Mouse (Mus musculus) liver, embryonic 15.5 days (tissue): Measurements from ENCODE around the gene Mettl22. TPM values are rescaled to one million over a fixed set of nuclear protein-coding genes. Genes with fewer than 3 reads are reported as not detected.
A peak's percentile ranks its signal among the peaks of the same experiment; 100 is the strongest.

Experiments used
- ATAC-seq: fragments of 200-750 bp; cut with Nextera tagmentation; 2 replicates; pipeline ENCODE4 v1.8.0; 2017; ENCODE audit warnings: moderate number of reproducible peaks, mild to moderate bottlenecking, moderate library complexity; ENCODE audit not compliant: insufficient read depth
- H3K27ac ChIP-seq: fragments of 300-500 bp; sonication (generic); replicated peaks from 2 replicates; pipeline ENCODE4 v1.5.1; 2015; ENCODE audit warnings: mild to moderate bottlenecking, inconsistent platforms
- H3K27me3 ChIP-seq: fragments of 300-500 bp; sonication (generic); 2 replicates; pipeline ENCODE4 v1.6.1; 2015; ENCODE audit warnings: mild to moderate bottlenecking, inconsistent platforms
- H3K36me3 ChIP-seq: fragments of 300-500 bp; sonication (generic); replicated peaks from 2 replicates; pipeline ENCODE4 v1.6.1; 2015; ENCODE audit warnings: moderate library complexity, mild to moderate bottlenecking, inconsistent platforms
- H3K4me1 ChIP-seq: fragments of 300-500 bp; sonication (generic); replicated peaks from 2 replicates; pipeline ENCODE4 v1.6.1; 2015; ENCODE audit warnings: inconsistent platforms
- H3K4me2 ChIP-seq: fragments of 300-500 bp; sonication (generic); 2 replicates; pipeline ENCODE4 v1.6.1; 2015; ENCODE audit warnings: moderate library complexity, mild to moderate bottlenecking, inconsistent platforms
- H3K4me3 ChIP-seq: fragments of 300-500 bp; sonication (generic); replicated peaks from 2 replicates; pipeline ENCODE4 v1.5.1; 2015; ENCODE audit warnings: mild to moderate bottlenecking, inconsistent platforms
- H3K9ac ChIP-seq: fragments of 300-500 bp; sonication (generic); 2 replicates; pipeline ENCODE4 v1.6.1; 2015; ENCODE audit warnings: moderate library complexity, mild to moderate bottlenecking, inconsistent platforms
- H3K9me3 ChIP-seq: fragments of 300-500 bp; sonication (generic); replicated peaks from 2 replicates; pipeline ENCODE4 v1.6.1; 2016; ENCODE audit warnings: inconsistent platforms
- WGBS: fragments of 180-500 bp; shearing (Covaris S2); methylation state at CpG from one replicate; pipeline ENCODE4 v1.1.7; 2015; ENCODE audit warnings: mixed read lengths; ENCODE audit not compliant: insufficient replicate concordance; 5-methylcytosine and 5-hydroxymethylcytosine counted together
- polyA plus RNA-seq: library from polyadenylated mRNA; unstranded; fragments of >200 nt; fragmentation: Nextera tagmentation; extraction: Ambion mirVana; gene quantifications from 2 replicates; pipeline ENCODE4 v1.2.1, GENCODE M21; 2015

The Mettl22 gene
- polyA plus RNA-seq, 1 experiment from 2014 or later = 7.3 TPM

GRCm38 (mm10) chr16:8512830-8513229 is 42.2 kb downstream of the Mettl22 start:
- 4% methylated on average over 5 of the region's 5 CpGs for WGBS
- Histone ChIP-seq H3K4me2 (peak overlapping the region; percentile 50), H3K4me3 (peak overlapping the region; percentile 55; the same call in 1 of the 2 replicates), H3K27ac (no peak overlapping the region), H3K4me1 (peaks cover 5% of the 10 kb centered on the region; the same call in 1 of the 2 replicates), H3K9ac (no peak overlapping the region), H3K9me3 (no peaks in the 10 kb centered on the region), H3K36me3 (no peaks in the 10 kb centered on the region), H3K27me3 (peaks cover 35% of the 10 kb centered on the region)
- peak; percentile 28; the same call in 1 of the 2 replicates for ATAC-seq

- peak; percentile 86 for ATAC-seq
- no peaks in the 10 kb centered on the region for H3K9me3 ChIP-seq
- no peak within 1 kb of the TSS for H3K9ac ChIP-seq
- peak within 1 kb of the TSS; percentile 55 for H3K4me3 ChIP-seq
- 1% methylated on average over 45 of the region's 46 CpGs for WGBS
- H3K36me3 ChIP-seq = no peaks in the 10 kb centered on the region
- peaks cover 5% of the 10 kb centered on the region; the same call in 1 of the 2 replicates for H3K4me1 ChIP-seq
- peaks cover 35% of the 10 kb centered on the region for H3K27me3 ChIP-seq
- H3K27ac ChIP-seq = peak within 1 kb of the TSS; percentile 29; the same call in 1 of the 2 replicates
- H3K4me2 ChIP-seq = peak within 1 kb of the TSS; percentile 50
These were observed 42.8 kb downstream of the Mettl22 start, which contains the start of gene Abat for GRCm38 (mm10) chr16:8513236-8513906. Gene Abat (plus strand): TSS chr16:8513429.

GRCm38 (mm10) chr16:8514180-8514579 is 43.6 kb downstream of the Mettl22 start:
- peaks cover 35% of the 10 kb centered on the region for H3K27me3 ChIP-seq

GRCm38 (mm10) chr16:8520525-8520924 is 49.9 kb downstream of the Mettl22 start:
- peak; percentile 31; the same call in 1 of the 2 replicates for ATAC-seq
- Histone ChIP-seq H3K36me3 (no peaks in the 10 kb centered on the region), H3K9me3 (no peaks in the 10 kb centered on the region), H3K4me3 (no peak overlapping the region), H3K4me2 (no peak overlapping the region), H3K27ac (no peak overlapping the region), H3K9ac (no peak overlapping the region), H3K4me1 (peaks cover 25% of the 10 kb centered on the region), H3K27me3 (no peaks in the 10 kb centered on the region)
- 59% methylated on average over 5 of the region's 5 CpGs for WGBS

More at GRCm38 (mm10) chr16:8514180-8514579, 43.6 kb downstream of the Mettl22 start:
- Histone ChIP-seq H3K4me1 (peaks cover 5% of the 10 kb centered on the region; the same call in 1 of the 2 replicates), H3K4me2 (peak overlapping the region; percentile 50), H3K4me3 (peak overlapping the region; percentile 55), H3K36me3 (no peaks in the 10 kb centered on the region), H3K9me3 (no peaks in the 10 kb centered on the region), H3K27ac (no peak overlapping the region), H3K9ac (no peak overlapping the region)
- ATAC-seq = no peak
- WGBS = 46% methylated on average over 4 of the region's 4 CpGs

GRCm38 (mm10) chr16:8521322-8521721 is 50.7 kb downstream of the Mettl22 start:
- no peaks in the 10 kb centered on the region for H3K27me3 ChIP-seq
- H3K27ac ChIP-seq = no peak overlapping the region
- H3K4me3 ChIP-seq = no peak overlapping the region
- no peak overlapping the region for H3K9ac ChIP-seq
- ATAC-seq = no peak
- H3K9me3 ChIP-seq = no peaks in the 10 kb centered on the region
- H3K4me1 ChIP-seq = peaks cover 29% of the 10 kb centered on the region
- H3K36me3 ChIP-seq = no peaks in the 10 kb centered on the region
- 37% methylated on average over 4 of the region's 4 CpGs for WGBS
- H3K4me2 ChIP-seq = no peak overlapping the region

GRCm38 (mm10) chr16:8523480-8524144 is 53.0 kb downstream of the Mettl22 start:
- H3K36me3 ChIP-seq = no peaks in the 10 kb centered on the region
- H3K4me3 ChIP-seq = no peak overlapping the region
- H3K27ac ChIP-seq = 0 out of 2 replicates have a peak overlapping the region, but pooled peaks have one; percentile 25
- H3K27me3 ChIP-seq = no peaks in the 10 kb centered on the region
- 0 out of 2 replicates have a peak, but pooled peaks have one; percentile 14 for ATAC-seq
- H3K4me1 ChIP-seq = peaks cover 29% of the 10 kb centered on the region
- H3K9me3 ChIP-seq = no peaks in the 10 kb centered on the region
- H3K9ac ChIP-seq = no peak overlapping the region
- WGBS = 49% methylated on average over 11 of the region's 11 CpGs
- H3K4me2 ChIP-seq = no peak overlapping the region

GRCm38 (mm10) chr16:8524163-8524847 is 53.7 kb downstream of the Mettl22 start:
- Histone ChIP-seq H3K27ac (no peak overlapping the region), H3K9ac (no peak overlapping the region), H3K4me3 (no peak overlapping the region), H3K9me3 (no peaks in the 10 kb centered on the region), H3K4me2 (no peak overlapping the region), H3K36me3 (no peaks in the 10 kb centered on the region), H3K4me1 (peaks cover 29% of the 10 kb centered on the region), H3K27me3 (no peaks in the 10 kb centered on the region)
- WGBS = 68% methylated on average over 16 of the region's 16 CpGs
- no peak for ATAC-seq

GRCm38 (mm10) chr16:8525293-8525692 is 54.7 kb downstream of the Mettl22 start:
- Histone ChIP-seq H3K27me3 (no peaks in the 10 kb centered on the region), H3K4me2 (no peak overlapping the region), H3K36me3 (no peaks in the 10 kb centered on the region), H3K4me3 (no peak overlapping the region), H3K27ac (peak overlapping the region; percentile 22), H3K9me3 (no peaks in the 10 kb centered on the region), H3K4me1 (peaks cover 31% of the 10 kb centered on the region), H3K9ac (no peak overlapping the region)
- no peak for ATAC-seq
- 36% methylated on average over 3 of the region's 3 CpGs for WGBS

- no peak for ATAC-seq
These were observed 55.3 kb downstream of the Mettl22 start for GRCm38 (mm10) chr16:8525877-8526276.

GRCm38 (mm10) chr16:8529389-8529788 is 58.8 kb downstream of the Mettl22 start:
- no peak overlapping the region for H3K4me2 ChIP-seq
- no peaks in the 10 kb centered on the region for H3K9me3 ChIP-seq
- no peak overlapping the region for H3K9ac ChIP-seq
- no peaks in the 10 kb centered on the region for H3K27me3 ChIP-seq
- 67% methylated on average over 1 of the region's 1 CpGs for WGBS
- no peaks in the 10 kb centered on the region for H3K36me3 ChIP-seq
- no peak overlapping the region for H3K27ac ChIP-seq
- peaks cover 13% of the 10 kb centered on the region for H3K4me1 ChIP-seq
- no peak overlapping the region for H3K4me3 ChIP-seq
- ATAC-seq = no peak

More at GRCm38 (mm10) chr16:8525877-8526276, 55.3 kb downstream of the Mettl22 start:
- Histone ChIP-seq H3K4me3 (no peak overlapping the region), H3K4me1 (peaks cover 31% of the 10 kb centered on the region), H3K36me3 (no peaks in the 10 kb centered on the region), H3K27ac (peak overlapping the region; percentile 22), H3K9ac (no peak overlapping the region), H3K27me3 (no peaks in the 10 kb centered on the region), H3K9me3 (no peaks in the 10 kb centered on the region), H3K4me2 (no peak overlapping the region)
- WGBS = 34% methylated on average over 7 of the region's 7 CpGs

GRCm38 (mm10) chr16:8530018-8530417 is 59.4 kb downstream of the Mettl22 start:
- ATAC-seq = no peak; the same call in 1 of the 2 replicates
- H3K4me2 ChIP-seq = no peak overlapping the region
- 60% methylated on average over 14 of the region's 14 CpGs for WGBS
- H3K27ac ChIP-seq = no peak overlapping the region
- H3K36me3 ChIP-seq = no peaks in the 10 kb centered on the region
- peaks cover 7% of the 10 kb centered on the region for H3K4me1 ChIP-seq
- no peaks in the 10 kb centered on the region for H3K27me3 ChIP-seq
- H3K9me3 ChIP-seq = no peaks in the 10 kb centered on the region
- H3K4me3 ChIP-seq = no peak overlapping the region
- no peak overlapping the region for H3K9ac ChIP-seq
